Mouse (Mus musculus): ENCODE measurements around the gene Actl9.

Actl9 gene

DNA sequence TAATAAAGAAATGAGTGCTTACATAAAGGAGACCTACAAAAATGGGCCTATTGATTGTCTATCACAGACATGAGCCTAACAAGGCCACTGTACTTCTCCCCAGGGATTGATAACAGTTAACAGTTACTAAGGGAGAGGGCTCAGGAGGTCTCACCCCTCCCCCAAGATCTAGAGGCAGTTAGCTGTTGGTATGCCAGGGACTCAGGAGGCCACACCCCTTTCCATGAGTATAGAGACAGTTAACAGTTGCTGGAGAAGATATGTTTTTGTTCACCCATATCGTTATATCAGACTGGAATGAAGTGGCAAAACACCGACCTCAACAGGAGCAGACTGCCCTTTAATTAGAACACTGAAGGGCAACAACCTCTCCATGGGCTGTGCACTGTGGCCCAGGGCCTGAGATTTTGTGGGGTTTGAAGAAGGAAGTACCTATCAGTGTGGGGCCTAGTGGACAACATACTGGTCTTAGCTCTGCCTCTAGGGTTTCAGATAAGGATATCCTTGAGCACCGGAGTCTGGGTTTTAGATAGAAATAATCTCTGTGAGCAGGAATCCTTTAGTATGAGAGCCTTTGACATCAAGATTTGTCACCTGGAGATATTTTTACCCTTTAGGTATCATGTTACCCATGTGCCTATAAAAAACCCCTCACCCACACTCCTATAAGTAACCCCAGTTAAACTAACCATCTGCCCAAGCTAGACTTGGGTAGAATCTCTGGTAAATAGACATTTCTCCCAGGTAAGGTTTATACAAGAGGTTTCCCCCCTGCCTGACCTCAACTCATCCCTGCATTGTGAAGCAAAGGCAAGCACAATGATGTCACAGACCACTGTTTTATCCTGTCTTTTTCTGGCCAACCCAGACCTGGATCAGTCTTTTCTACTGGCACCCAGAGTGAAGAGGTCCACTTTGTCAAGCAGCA is at the start of gene Actl9:
Gene Actl9 (plus strand): TSS at position 878 of the 928 bp plus-strand sequence.
- in situ Hi-C loops (cut with MboI, MseI) = no loop called here

GRCm38 (mm10) chr17:33385705-33386104 is 47.0 kb upstream of the Actl9 start:
- in situ Hi-C loops (cut with MboI, MseI) = no loop called here

- in situ Hi-C loops (cut with MboI, MseI) = no loop called here
Observed at GRCm38 (mm10) chr17:33392271-33392670, 40.4 kb upstream of the Actl9 start.

GRCm38 (mm10) chr17:33394182-33395034 is 38.3 kb upstream of the Actl9 start, which contains the start of gene Zfp101:
TSS of gene Zfp101 (minus strand) at chr17:33394641.
- in situ Hi-C loops (cut with MboI, MseI) = no loop called here

DNA sequence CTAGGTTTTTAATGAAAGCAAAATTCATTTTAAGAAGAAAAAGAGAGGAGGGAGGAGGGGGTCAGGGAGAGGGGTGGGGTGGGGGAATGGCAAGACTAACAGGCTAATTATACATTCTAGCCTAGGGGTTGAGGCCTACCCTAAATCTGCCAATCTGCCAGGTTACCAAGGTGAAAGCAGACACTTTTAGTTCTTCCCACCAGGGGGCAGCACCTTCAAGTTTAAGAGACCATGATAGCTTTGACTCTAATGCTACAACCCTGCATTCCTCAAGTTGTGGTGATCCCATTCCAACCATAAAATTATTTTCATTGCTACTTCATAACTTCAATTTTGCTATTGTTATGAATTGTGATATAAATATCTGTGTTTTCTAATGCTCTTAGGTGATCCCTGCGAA is 6.5 kb downstream of the Actl9 start:
- in situ Hi-C loops (cut with MboI, MseI) = no loop called here

- in situ Hi-C loops (cut with MboI, MseI) = no loop called here
Observed at GRCm38 (mm10) chr17:33439922-33440321, 7.2 kb downstream of the Actl9 start.

GRCm38 (mm10) chr17:33441159-33441558 is 8.5 kb downstream of the Actl9 start:
- in situ Hi-C loops (cut with MboI, MseI) = no loop called here

DNA sequence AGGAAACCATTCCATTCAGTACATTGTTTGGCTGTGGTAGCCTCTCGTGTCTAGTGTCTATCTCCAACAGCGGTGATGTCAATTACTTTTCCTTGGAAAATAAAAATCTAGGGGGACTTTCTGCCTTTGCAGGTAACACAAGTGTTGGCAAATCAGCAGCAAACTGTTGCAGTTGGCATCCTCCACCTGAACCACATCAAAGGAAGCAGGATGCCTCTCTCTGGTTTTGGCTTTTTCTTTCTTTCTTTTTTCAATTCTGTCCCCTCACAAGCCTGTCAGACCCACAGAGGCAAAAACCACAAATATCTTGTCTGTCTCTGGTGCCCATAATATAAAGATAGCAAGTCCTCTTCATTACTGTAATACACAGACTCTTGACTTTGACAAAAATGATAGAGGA is 23.9 kb downstream of the Actl9 start:
- in situ Hi-C loops (cut with MboI, MseI) = no loop called here

GRCm38 (mm10) chr17:33471206-33471605 is 38.5 kb downstream of the Actl9 start:
- in situ Hi-C loops (cut with MboI, MseI) = no loop called here
